Mouse (Mus musculus): ENCODE results near the gene Kirrel3. TPM values are rescaled to one million over a fixed set of nuclear protein-coding genes. Genes with fewer than 3 reads are reported as not detected.

Kirrel3 gene
- polyA plus RNA-seq, 1 experiment from 2014 or later: 0.60 TPM

DNA sequence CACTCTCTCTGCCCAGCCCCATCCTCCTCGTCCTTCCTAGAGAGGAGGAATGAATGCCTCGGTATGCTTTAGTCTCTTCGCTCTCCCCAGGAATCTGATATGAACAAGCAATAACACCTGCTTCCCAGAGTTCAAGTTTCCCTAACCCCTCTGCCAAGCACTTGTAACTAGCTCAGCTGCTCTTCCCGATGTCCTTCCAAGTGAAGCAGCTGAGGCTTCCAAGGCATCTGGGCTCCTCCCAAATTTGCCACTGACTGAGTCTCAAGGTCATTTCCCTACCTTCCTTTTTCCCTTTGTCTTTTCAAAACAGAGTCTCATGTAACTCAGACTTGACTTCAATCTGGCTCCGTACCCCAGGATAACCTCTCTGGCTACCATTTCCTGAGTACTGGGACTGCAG is 555.8 kb downstream of the Kirrel3 start:
- Histone ChIP-seq H3K4me3 (ENCODE audit: low read depth, low read length) (no peak overlapping the region), H3K4me2 (replicated peaks; ENCODE audit: low read depth) (no peak overlapping the region), H3K27me3 (replicated peaks; ENCODE audit: control insufficient read depth, insufficient read depth, low read length) (no peaks in the 10 kb centered on the region), H3K4me1 (replicated peaks; ENCODE audit: control insufficient read depth, insufficient read depth, low read length) (peaks cover 5% of the 10 kb centered on the region; the same call in 1 of the 2 replicates), H3K27ac (ENCODE audit: low read depth, low read length) (no peak overlapping the region), H3K9me3 (ENCODE audit: control insufficient read depth) (no peaks in the 10 kb centered on the region), H3K9ac (ENCODE audit: low read depth, low read length) (no peak overlapping the region), H3K36me3 (ENCODE audit: control insufficient read depth, insufficient read depth) (peaks cover 18% of the 10 kb centered on the region)
- no peak; the same call in 1 of the 2 replicates for ATAC-seq
- TF ChIP-seq CTCF (IDR thresholded peaks at IDR 0.05; ENCODE audit: low read depth): no peak
- WGBS: 45% methylated on average over 5 of the region's 5 CpGs

DNA sequence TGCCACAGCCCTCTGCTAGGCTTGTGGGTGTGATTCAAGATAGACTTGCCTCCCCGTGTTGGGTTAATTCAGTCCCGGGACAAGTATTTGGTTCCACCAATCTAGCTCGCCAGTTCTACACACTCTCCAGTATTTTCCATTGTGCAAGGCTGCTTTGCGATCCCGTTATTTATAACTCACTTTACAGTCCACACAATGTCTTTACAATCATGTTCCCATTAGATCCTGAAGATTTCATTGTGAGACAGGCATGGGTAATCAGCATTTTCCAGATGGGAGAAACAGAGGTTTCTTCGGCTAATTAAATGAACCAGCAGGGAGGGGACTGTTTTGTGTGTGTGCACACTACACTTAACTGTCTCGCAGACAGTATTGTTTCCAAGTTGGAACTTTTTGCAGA is 557.9 kb downstream of the Kirrel3 start:
- H3K4me2 ChIP-seq (replicated peaks; ENCODE audit: low read depth): no peak overlapping the region
- no peak for TF ChIP-seq CTCF (IDR thresholded peaks at IDR 0.05; ENCODE audit: low read depth)
- no peak for ATAC-seq
- no peaks in the 10 kb centered on the region for H3K9me3 ChIP-seq (ENCODE audit: control insufficient read depth)
- H3K36me3 ChIP-seq (ENCODE audit: control insufficient read depth, insufficient read depth): peaks cover 39% of the 10 kb centered on the region
- no peak overlapping the region for H3K9ac ChIP-seq (ENCODE audit: low read depth, low read length)
- H3K27ac ChIP-seq (ENCODE audit: low read depth, low read length): no peak overlapping the region
- no peaks in the 10 kb centered on the region for H3K27me3 ChIP-seq (replicated peaks; ENCODE audit: control insufficient read depth, insufficient read depth, low read length)
- H3K4me3 ChIP-seq (ENCODE audit: low read depth, low read length): no peak overlapping the region
- WGBS: 58% methylated on average over 7 of the region's 7 CpGs
- H3K4me1 ChIP-seq (replicated peaks; ENCODE audit: control insufficient read depth, insufficient read depth, low read length): peaks cover 5% of the 10 kb centered on the region; the same call in 1 of the 2 replicates

GRCm38 (mm10) chr9:35044458-35044857 is 558.8 kb downstream of the Kirrel3 start:
- H3K4me3 ChIP-seq (ENCODE audit: low read depth, low read length): no peak overlapping the region
- H3K9me3 ChIP-seq (ENCODE audit: control insufficient read depth): no peaks in the 10 kb centered on the region
- no peak overlapping the region for H3K9ac ChIP-seq (ENCODE audit: low read depth, low read length)
- no peak for TF ChIP-seq CTCF (IDR thresholded peaks at IDR 0.05; ENCODE audit: low read depth)
- H3K27ac ChIP-seq (ENCODE audit: low read depth, low read length): peak overlapping the region; percentile 1; the same call in 1 of the 2 replicates
- WGBS: 44% methylated on average over 15 of the region's 15 CpGs
- peaks cover 10% of the 10 kb centered on the region; the same call in 1 of the 2 replicates for H3K4me1 ChIP-seq (replicated peaks; ENCODE audit: control insufficient read depth, insufficient read depth, low read length)
- no peak overlapping the region for H3K4me2 ChIP-seq (replicated peaks; ENCODE audit: low read depth)
- H3K36me3 ChIP-seq (ENCODE audit: control insufficient read depth, insufficient read depth): peaks cover 46% of the 10 kb centered on the region
- no peaks in the 10 kb centered on the region for H3K27me3 ChIP-seq (replicated peaks; ENCODE audit: control insufficient read depth, insufficient read depth, low read length)
- no peak for ATAC-seq

GRCm38 (mm10) chr9:35045031-35045531 is 559.4 kb downstream of the Kirrel3 start:
- Histone ChIP-seq H3K4me2 (replicated peaks; ENCODE audit: low read depth) (no peak overlapping the region), H3K27me3 (replicated peaks; ENCODE audit: control insufficient read depth, insufficient read depth, low read length) (no peaks in the 10 kb centered on the region), H3K9me3 (ENCODE audit: control insufficient read depth) (no peaks in the 10 kb centered on the region), H3K27ac (ENCODE audit: low read depth, low read length) (no peak overlapping the region), H3K36me3 (ENCODE audit: control insufficient read depth, insufficient read depth) (peaks cover 53% of the 10 kb centered on the region), H3K4me3 (ENCODE audit: low read depth, low read length) (no peak overlapping the region), H3K9ac (ENCODE audit: low read depth, low read length) (no peak overlapping the region), H3K4me1 (replicated peaks; ENCODE audit: control insufficient read depth, insufficient read depth, low read length) (peaks cover 10% of the 10 kb centered on the region; the same call in 1 of the 2 replicates)
- 53% methylated on average over 11 of the region's 11 CpGs for WGBS
- ATAC-seq: no peak
- TF ChIP-seq CTCF (IDR thresholded peaks at IDR 0.05; ENCODE audit: low read depth): no peak

GRCm38 (mm10) chr9:35045756-35046155 is 560.1 kb downstream of the Kirrel3 start:
- peak; percentile 25; the same call in 1 of the 2 replicates for TF ChIP-seq CTCF (IDR thresholded peaks at IDR 0.05; ENCODE audit: low read depth)
- Histone ChIP-seq H3K36me3 (ENCODE audit: control insufficient read depth, insufficient read depth) (peaks cover 59% of the 10 kb centered on the region), H3K27me3 (replicated peaks; ENCODE audit: control insufficient read depth, insufficient read depth, low read length) (no peaks in the 10 kb centered on the region), H3K4me2 (replicated peaks; ENCODE audit: low read depth) (no peak overlapping the region), H3K9ac (ENCODE audit: low read depth, low read length) (no peak overlapping the region), H3K27ac (ENCODE audit: low read depth, low read length) (no peak overlapping the region), H3K4me3 (ENCODE audit: low read depth, low read length) (no peak overlapping the region), H3K4me1 (replicated peaks; ENCODE audit: control insufficient read depth, insufficient read depth, low read length) (peaks cover 10% of the 10 kb centered on the region; the same call in 1 of the 2 replicates), H3K9me3 (ENCODE audit: control insufficient read depth) (no peaks in the 10 kb centered on the region)
- WGBS: 59% methylated on average over 2 of the region's 2 CpGs
- no peak for ATAC-seq

GRCm38 (mm10) chr9:35048449-35048848 is 562.8 kb downstream of the Kirrel3 start:
- H3K9ac ChIP-seq (ENCODE audit: low read depth, low read length): no peak overlapping the region
- ATAC-seq: no peak
- H3K27me3 ChIP-seq (replicated peaks; ENCODE audit: control insufficient read depth, insufficient read depth, low read length): no peaks in the 10 kb centered on the region
- no peak overlapping the region for H3K4me2 ChIP-seq (replicated peaks; ENCODE audit: low read depth)
- H3K4me1 ChIP-seq (replicated peaks; ENCODE audit: control insufficient read depth, insufficient read depth, low read length): peaks cover 10% of the 10 kb centered on the region; the same call in 1 of the 2 replicates
- 33% methylated on average over 6 of the region's 6 CpGs for WGBS
- no peak overlapping the region for H3K27ac ChIP-seq (ENCODE audit: low read depth, low read length)
- peaks cover 86% of the 10 kb centered on the region for H3K36me3 ChIP-seq (ENCODE audit: control insufficient read depth, insufficient read depth)
- TF ChIP-seq CTCF (IDR thresholded peaks at IDR 0.05; ENCODE audit: low read depth): no peak
- no peak overlapping the region for H3K4me3 ChIP-seq (ENCODE audit: low read depth, low read length)
- no peaks in the 10 kb centered on the region for H3K9me3 ChIP-seq (ENCODE audit: control insufficient read depth)
